Mouse (Mus musculus): ENCODE measurements around the gene Ap1b1.

Ap1b1 gene

GRCm38 (mm10) chr11:5089147-5089546 is 102.5 kb downstream of the Ap1b1 start:
- H3K36me3 ChIP-seq (ENCODE audit: insufficient read depth, low read length), result peaks cover 98% of the 10 kb centered on the region
- H3K4me1 ChIP-seq (replicated peaks; ENCODE audit: low read depth, low read length), result peaks cover 44% of the 10 kb centered on the region
- no peaks in the 10 kb centered on the region for H3K9me3 ChIP-seq (ENCODE audit: low read length)
- H3K4me3 ChIP-seq (replicated peaks; ENCODE audit: low read length), result no peak overlapping the region
- no peaks in the 10 kb centered on the region for H3K27me3 ChIP-seq (ENCODE audit: insufficient read depth, low read length)
- TF ChIP-seq POU5F1 (IDR thresholded peaks at IDR 0.05; ENCODE audit: borderline replicate concordance, low read length) (no peak), CTCF (conservative IDR thresholded peaks at IDR 0.05; ENCODE audit: low read length) (no peak), NANOG (IDR thresholded peaks at IDR 0.05; ENCODE audit: borderline replicate concordance, low read length) (no peak)

GRCm38 (mm10) chr11:5091706-5092105 is 105.1 kb downstream of the Ap1b1 start:
- no peak overlapping the region for H3K4me3 ChIP-seq (replicated peaks; ENCODE audit: low read length)
- H3K4me1 ChIP-seq (replicated peaks; ENCODE audit: low read depth, low read length), result peaks cover 66% of the 10 kb centered on the region
- H3K27me3 ChIP-seq (ENCODE audit: insufficient read depth, low read length), result no peaks in the 10 kb centered on the region
- peaks cover 76% of the 10 kb centered on the region for H3K36me3 ChIP-seq (ENCODE audit: insufficient read depth, low read length)
- no peak for TF ChIP-seq CTCF (conservative IDR thresholded peaks at IDR 0.05; ENCODE audit: low read length)
- no peak for TF ChIP-seq NANOG (IDR thresholded peaks at IDR 0.05; ENCODE audit: borderline replicate concordance, low read length)
- TF ChIP-seq POU5F1 (IDR thresholded peaks at IDR 0.05; ENCODE audit: borderline replicate concordance, low read length), result no peak
- no peaks in the 10 kb centered on the region for H3K9me3 ChIP-seq (ENCODE audit: low read length)
